ENCODE assay signal across 9 mouse cellular contexts in genomic region chr16:37778529-37778928, GRCm38 (mm10). TPM values are rescaled to one million over a fixed set of nuclear protein-coding genes. Genes with fewer than 3 reads are reported as not detected.
DNase-seq lines count a peak whose midpoint lies in the region; ATAC-seq and TF ChIP-seq lines count a peak whose summit lies in the region.
"Had no signal": no experiment of that assay in that cellular context is flagged by ENCODE, and none has a peak within 500 bp of the region (broad histone marks: within the 10 kb centered on the region; RNA-seq: fewer than 3 reads in every experiment).

No protein-coding gene starts in this region.

- H3K36me3 ChIP-seq in heart, embryonic 11.5 days (ENCODE audit: control insufficient read depth, insufficient read depth, low read length): peaks cover 8% of the 10 kb centered on the region; the same call in 1 of the 2 replicates
- H3K36me3 ChIP-seq in neural tube, embryonic 11.5 days (ENCODE audit: control insufficient read depth, insufficient read depth, low read length): peaks cover 2% of the 10 kb centered on the region; the same call in 1 of the 2 replicates
- H3K36me3 ChIP-seq in limb, embryonic 11.5 days (ENCODE audit: control insufficient read depth, insufficient read depth, low read length): peaks cover 2% of the 10 kb centered on the region; the same call in 1 of the 2 replicates
- H3K36me3 ChIP-seq in stomach, postnatal 0 days (ENCODE audit: control insufficient read depth, insufficient read depth, low read length): no peaks in the 10 kb centered on the region

- H3K27me3 ChIP-seq in heart, embryonic 11.5 days (ENCODE audit: control insufficient read depth, insufficient read depth, low read length): no peaks in the 10 kb centered on the region
- H3K27me3 ChIP-seq in neural tube, embryonic 11.5 days (ENCODE audit: control insufficient read depth, insufficient read depth, low read length): no peaks in the 10 kb centered on the region
- H3K27me3 ChIP-seq in limb, embryonic 11.5 days (ENCODE audit: control insufficient read depth, insufficient read depth, low read length): no peaks in the 10 kb centered on the region
- H3K27me3 ChIP-seq in stomach, postnatal 0 days (ENCODE audit: control insufficient read depth, insufficient read depth, low read length): no peaks in the 10 kb centered on the region

- no peak for TF ChIP-seq EP300 in stomach, postnatal 0 days (optimal IDR thresholded peaks at IDR 0.05)

- no peak for DNase-seq in heart, postnatal 25 days (ENCODE audit: low spot score)
- DNase-seq in neural tube, embryonic 11.5 days (ENCODE audit: low spot score): no peak
- DNase-seq in neural tube, embryonic 10.5 days (ENCODE audit: extremely low spot score, low spot score): no peak
- no peak for DNase-seq in limb, embryonic 11.5 days (ENCODE audit: low spot score)
- no peak for DNase-seq in stomach, postnatal 0 days (ENCODE audit: low spot score)
- no peak for DNase-seq in layer of hippocampus, postnatal 10 days (ENCODE audit: low spot score in 2 of 2)
- DNase-seq in gastrocnemius, postnatal 10 days: no peak
- DNase-seq: cerebellum, postnatal 14 days had no signal

- peak overlapping the region; percentile 75 for H3K4me2 ChIP-seq in heart, embryonic 11.5 days
- H3K4me2 ChIP-seq in neural tube, embryonic 11.5 days (ENCODE audit: low read depth): peak overlapping the region; percentile 80
- H3K4me2 ChIP-seq in limb, embryonic 11.5 days (ENCODE audit: low read depth, severe bottlenecking): peak overlapping the region; percentile 66
- peak overlapping the region; percentile 74 for H3K4me2 ChIP-seq in stomach, postnatal 0 days (replicated peaks; ENCODE audit: low read depth)

- WGBS in heart, embryonic 11.5 days (ENCODE audit: insufficient replicate concordance): 51% methylated on average over 5 of the region's 5 CpGs
- WGBS in neural tube, embryonic 11.5 days: 44% methylated on average over 5 of the region's 5 CpGs
- WGBS in limb, embryonic 11.5 days: 29% methylated on average over 5 of the region's 5 CpGs
- 19% methylated on average over 5 of the region's 5 CpGs for WGBS in stomach, postnatal 0 days

- H3K4me1 ChIP-seq in heart, embryonic 11.5 days (ENCODE audit: control insufficient read depth, insufficient read depth, low read length): peaks cover 20% of the 10 kb centered on the region
- peaks cover 5% of the 10 kb centered on the region; the same call in 1 of the 2 replicates for H3K4me1 ChIP-seq in neural tube, embryonic 11.5 days (ENCODE audit: control insufficient read depth, insufficient read depth, low read length)
- peaks cover 7% of the 10 kb centered on the region; the same call in 1 of the 2 replicates for H3K4me1 ChIP-seq in limb, embryonic 11.5 days (ENCODE audit: control insufficient read depth, insufficient read depth, low read length)
- H3K4me1 ChIP-seq in stomach, postnatal 0 days (replicated peaks; ENCODE audit: control insufficient read depth, insufficient read depth): peaks cover 2% of the 10 kb centered on the region; the same call in 1 of the 2 replicates

- H3K9ac ChIP-seq in heart, embryonic 11.5 days (ENCODE audit: low read depth, low read length): peak overlapping the region; percentile 99
- H3K9ac ChIP-seq in neural tube, embryonic 11.5 days (ENCODE audit: low read length): no peak overlapping the region
- no peak overlapping the region for H3K9ac ChIP-seq in limb, embryonic 11.5 days (ENCODE audit: low read length)
- H3K9ac ChIP-seq in stomach, postnatal 0 days (ENCODE audit: low read length): 0 out of 2 replicates have a peak overlapping the region, but pooled peaks have one; percentile 47

- H3K27ac ChIP-seq in heart, embryonic 11.5 days (ENCODE audit: low read depth, low read length): peak overlapping the region; percentile 15; the same call in 1 of the 2 replicates
- no peak overlapping the region for H3K27ac ChIP-seq in neural tube, embryonic 11.5 days (ENCODE audit: low read depth, low read length)
- H3K27ac ChIP-seq in limb, embryonic 11.5 days (replicated peaks; ENCODE audit: low read depth, low read length): no peak overlapping the region; the same call in 1 of the 2 replicates
- H3K27ac ChIP-seq in stomach, postnatal 0 days (replicated peaks): peak overlapping the region; percentile 53; the same call in 1 of the 2 replicates

- no peak for ATAC-seq in heart, embryonic 11.5 days (replicated peaks; ENCODE audit: insufficient number of reproducible peaks, low FRiP score, low TSS enrichment)
- no peak for ATAC-seq in neural tube, embryonic 11.5 days (ENCODE audit: insufficient read depth, low FRiP score, low TSS enrichment)
- no peak for ATAC-seq in limb, embryonic 11.5 days (ENCODE audit: insufficient number of reproducible peaks, low FRiP score, low TSS enrichment, low read depth)
- ATAC-seq in stomach, postnatal 0 days (ENCODE audit: low FRiP score, low TSS enrichment): no peak

- H3K4me3 ChIP-seq in heart, embryonic 11.5 days (ENCODE audit: low read depth, low read length): peak overlapping the region; percentile 89
- H3K4me3 ChIP-seq in neural tube, embryonic 11.5 days (ENCODE audit: low read depth, low read length): peak overlapping the region; percentile 74; the same call in 1 of the 2 replicates
- H3K4me3 ChIP-seq in limb, embryonic 11.5 days (ENCODE audit: low read depth, low read length): peak overlapping the region; percentile 88; the same call in 1 of the 2 replicates
- H3K4me3 ChIP-seq in stomach, postnatal 0 days (ENCODE audit: low read depth, low read length): peak overlapping the region; percentile 73

- TF ChIP-seq CTCF in stomach, postnatal 0 days (IDR thresholded peaks at IDR 0.05; ENCODE audit: low read depth): no peak

- H3K9me3 ChIP-seq in heart, embryonic 11.5 days (replicated peaks; ENCODE audit: control insufficient read depth, low read length): no peaks in the 10 kb centered on the region
- H3K9me3 ChIP-seq in neural tube, embryonic 11.5 days (ENCODE audit: control insufficient read depth, low read length): no peaks in the 10 kb centered on the region
- no peaks in the 10 kb centered on the region for H3K9me3 ChIP-seq in limb, embryonic 11.5 days (ENCODE audit: control insufficient read depth, low read length)
- H3K9me3 ChIP-seq in stomach, postnatal 0 days (ENCODE audit: control insufficient read depth, low read length): no peaks in the 10 kb centered on the region

- intact Hi-C loops in heart, postnatal 25 days (cut with DNase I): loop anchor here (5.0 kb wide), 1 partner anchor 46 kb away; no protein-coding TSS in a partner anchor

RNA-seq across cellular contexts. Expression of gene Fstl1, which starts 1.9 kb away (rescaled TPM):
- 500 and 503 TPM in 2 replicates for polyA plus RNA-seq in heart, embryonic 11.5 days (2014; fragmentation: Nextera tagmentation; extraction: Ambion mirVana)
- 100 to 1,000 TPM; 107 to 122 TPM for total RNA-seq in heart, postnatal 25 days (2021)
- 204 and 214 TPM in 2 replicates for polyA plus RNA-seq in neural tube, embryonic 11.5 days (2014; fragmentation: Nextera tagmentation; extraction: Ambion mirVana)
- polyA plus RNA-seq in limb, embryonic 11.5 days (2014; fragmentation: Nextera tagmentation; extraction: Ambion mirVana): 268 and 273 TPM in 2 replicates
- polyA plus RNA-seq in stomach, postnatal 0 days (2015; fragmentation: Nextera tagmentation; extraction: Ambion mirVana): 238 and 254 TPM in 2 replicates
- 10 to 100 TPM; 74.6 to 75.2 TPM for total RNA-seq in layer of hippocampus, postnatal 10 days (2021)
- total RNA-seq in gastrocnemius, postnatal 10 days (2021): 100 to 1,000 TPM; 329 to 424 TPM

Comparison
In these comparisons a context has a peak if more than half of its experiments do, and no peak if none do; other contexts are left out.
1. H3K27ac ChIP-seq: peak in heart, embryonic 11.5 days (single experiment) and stomach, postnatal 0 days (single experiment); none in neural tube, embryonic 11.5 days (single experiment) and limb, embryonic 11.5 days (single experiment).
2. H3K9ac ChIP-seq: peak in heart, embryonic 11.5 days (single experiment) and stomach, postnatal 0 days (single experiment); none in neural tube, embryonic 11.5 days (single experiment) and limb, embryonic 11.5 days (single experiment).
3. Peak in every context shown above with its lines, with median percentiles within 50 percentile points of each other: H3K4me2 ChIP-seq and H3K4me3 ChIP-seq.